ENCODE assay signal across 7 mouse cellular contexts in genomic region chr10:39898874-39899371, GRCm38 (mm10). TPM values are rescaled to one million over a fixed set of nuclear protein-coding genes. Genes with fewer than 3 reads are reported as not detected.
DNase-seq lines count a peak whose midpoint lies in the region; ATAC-seq and TF ChIP-seq lines count a peak whose summit lies in the region.

Gene Mfsd4b4 (minus strand): TSS chr10:39899238.

- peak within 1 kb of the TSS; percentile 96 for H3K27ac ChIP-seq in embryonic facial prominence, embryonic 10.5 days (replicated peaks)
- H3K27ac ChIP-seq in intestine, postnatal 0 days (ENCODE audit: low read depth, low read length): peak within 1 kb of the TSS; percentile 73
- H3K27ac ChIP-seq in midbrain, embryonic 12.5 days (replicated peaks): peak within 1 kb of the TSS; percentile 75
- H3K27ac ChIP-seq in small intestine, adult 2 months (ENCODE audit: insufficient read depth, low read depth, low read length): peak within 1 kb of the TSS; percentile 88

- peak within 1 kb of the TSS; percentile 71 for H3K4me2 ChIP-seq in intestine, postnatal 0 days (replicated peaks; ENCODE audit: low read depth)
- peak within 1 kb of the TSS; percentile 89 for H3K4me2 ChIP-seq in midbrain, embryonic 12.5 days (replicated peaks)

- H3K4me1 ChIP-seq in embryonic facial prominence, embryonic 10.5 days: peaks cover 18% of the 10 kb centered on the region
- H3K4me1 ChIP-seq in intestine, postnatal 0 days (replicated peaks; ENCODE audit: control insufficient read depth, insufficient read depth, low read length): no peaks in the 10 kb centered on the region
- H3K4me1 ChIP-seq in midbrain, embryonic 12.5 days: peaks cover 10% of the 10 kb centered on the region; the same call in 1 of the 2 replicates
- peaks cover 7% of the 10 kb centered on the region; the same call in 1 of the 2 replicates for H3K4me1 ChIP-seq in small intestine, adult 2 months (ENCODE audit: control insufficient read depth, insufficient read depth, insufficient read length, low read length)

- ATAC-seq in intestine, postnatal 0 days: peak; percentile 100
- peak; percentile 99 for ATAC-seq in midbrain, embryonic 12.5 days (ENCODE audit: low FRiP score, low read depth)

- peak; percentile 91 for DNase-seq in adrenal gland, postnatal 10 days
- DNase-seq in embryonic facial prominence, embryonic 10.5 days (ENCODE audit: low spot score): peak; percentile 95
- DNase-seq in gonadal fat pad, adult 2 months (ENCODE audit: low read depth): peak; percentile 73
- peak; percentile 83 for DNase-seq in left cerebral cortex, postnatal 4 days

- peak within 1 kb of the TSS; percentile 45 for H3K9ac ChIP-seq in intestine, postnatal 0 days (ENCODE audit: low read depth, low read length)
- peak within 1 kb of the TSS; percentile 86 for H3K9ac ChIP-seq in midbrain, embryonic 12.5 days (replicated peaks)

- H3K27me3 ChIP-seq in embryonic facial prominence, embryonic 10.5 days (replicated peaks; ENCODE audit: low read depth, poor library complexity, severe bottlenecking): no peaks in the 10 kb centered on the region
- H3K27me3 ChIP-seq in intestine, postnatal 0 days (replicated peaks; ENCODE audit: control insufficient read depth, insufficient read depth, low read length): no peaks in the 10 kb centered on the region
- no peaks in the 10 kb centered on the region for H3K27me3 ChIP-seq in midbrain, embryonic 12.5 days
- H3K27me3 ChIP-seq in small intestine, adult 2 months (ENCODE audit: control insufficient read depth, insufficient read depth, low read length): no peaks in the 10 kb centered on the region

- intact Hi-C loops in left cerebral cortex, postnatal 4 days (cut with DNase I): no loop called here

- H3K4me3 ChIP-seq in embryonic facial prominence, embryonic 10.5 days: peak within 1 kb of the TSS; percentile 77
- H3K4me3 ChIP-seq in intestine, postnatal 0 days (ENCODE audit: low read depth, low read length): peak within 1 kb of the TSS; percentile 52
- H3K4me3 ChIP-seq in midbrain, embryonic 12.5 days: peak within 1 kb of the TSS; percentile 75
- peak within 1 kb of the TSS; percentile 62 for H3K4me3 ChIP-seq in small intestine, adult 2 months (ENCODE audit: low read depth, low read length)

- TF ChIP-seq CTCF in intestine, postnatal 0 days (IDR thresholded peaks at IDR 0.05; ENCODE audit: low read depth): peak; percentile 58
- TF ChIP-seq CTCF in small intestine, adult 2 months (IDR thresholded peaks at IDR 0.05; ENCODE audit: extremely low read depth, insufficient read length, insufficient replicate concordance, low read depth, low read length): no peak

- TF ChIP-seq POLR2A in small intestine, adult 2 months (IDR thresholded peaks at IDR 0.05; ENCODE audit: low read depth, low read length): peak; percentile 60

- no peaks in the 10 kb centered on the region for H3K36me3 ChIP-seq in embryonic facial prominence, embryonic 10.5 days (replicated peaks)
- H3K36me3 ChIP-seq in intestine, postnatal 0 days (ENCODE audit: control insufficient read depth, insufficient read depth): no peaks in the 10 kb centered on the region
- H3K36me3 ChIP-seq in midbrain, embryonic 12.5 days: no peaks in the 10 kb centered on the region
- H3K36me3 ChIP-seq in small intestine, adult 2 months (ENCODE audit: control insufficient read depth, insufficient read depth, low read length): no peaks in the 10 kb centered on the region

- WGBS in embryonic facial prominence, embryonic 10.5 days: under 1% methylated on average over 41 of the region's 41 CpGs
- WGBS in intestine, postnatal 0 days: under 1% methylated on average over 41 of the region's 41 CpGs
- WGBS in midbrain, embryonic 12.5 days: under 1% methylated on average over 41 of the region's 41 CpGs
- WGBS in small intestine, adult 2 months: under 1% methylated on average over 41 of the region's 41 CpGs

- no peaks in the 10 kb centered on the region for H3K9me3 ChIP-seq in embryonic facial prominence, embryonic 10.5 days
- H3K9me3 ChIP-seq in intestine, postnatal 0 days (ENCODE audit: control insufficient read depth): no peaks in the 10 kb centered on the region
- H3K9me3 ChIP-seq in midbrain, embryonic 12.5 days: no peaks in the 10 kb centered on the region

RNA-seq across cellular contexts. Expression of gene Mfsd4b4, which starts in this region (rescaled TPM):
- total RNA-seq in adrenal gland, postnatal 10 days (2021): 1 to 10 TPM; 6.5 to 9.3 TPM
- polyA plus RNA-seq in embryonic facial prominence, embryonic 10.5 days (2016; fragmentation: Nextera tagmentation; extraction: Ambion mirVana): 4.1 and 5.6 TPM in 2 replicates
- 7.6 TPM in 2 replicates for polyA plus RNA-seq in gonadal fat pad, adult 2 months (2012; rRNA removed)
- polyA plus RNA-seq in intestine, postnatal 0 days (2015; fragmentation: Nextera tagmentation; extraction: Ambion mirVana): 1.7 and 1.9 TPM in 2 replicates
- 1 to 10 TPM; 6.5 to 7.7 TPM for total RNA-seq in left cerebral cortex, postnatal 4 days (2021)
- polyA plus RNA-seq in midbrain, embryonic 12.5 days (2016; fragmentation: Nextera tagmentation; extraction: Ambion mirVana): 4.5 and 4.9 TPM in 2 replicates
- polyA plus RNA-seq in small intestine, adult 2 months (2012; rRNA removed): 0.43 and 0.52 TPM in 2 replicates

Comparison
In these comparisons a context has a peak if more than half of its experiments do, and no peak if none do; other contexts are left out.
1. Peak in every context shown above with its lines: DNase-seq, ATAC-seq, H3K4me3 ChIP-seq and H3K27ac ChIP-seq.